Mouse (Mus musculus): ENCODE results near the gene Naglu. TPM values are rescaled to one million over a fixed set of nuclear protein-coding genes. Genes with fewer than 3 reads are reported as not detected.
"Not testable (repeated sequence)": the region's sequence is repeated elsewhere in the genome, so short reads cannot be mapped to it uniquely, and the experiment has no call there.

The Naglu gene
- total RNA-seq, 1 experiment from 2014 or later, result 54.1 TPM

DNA sequence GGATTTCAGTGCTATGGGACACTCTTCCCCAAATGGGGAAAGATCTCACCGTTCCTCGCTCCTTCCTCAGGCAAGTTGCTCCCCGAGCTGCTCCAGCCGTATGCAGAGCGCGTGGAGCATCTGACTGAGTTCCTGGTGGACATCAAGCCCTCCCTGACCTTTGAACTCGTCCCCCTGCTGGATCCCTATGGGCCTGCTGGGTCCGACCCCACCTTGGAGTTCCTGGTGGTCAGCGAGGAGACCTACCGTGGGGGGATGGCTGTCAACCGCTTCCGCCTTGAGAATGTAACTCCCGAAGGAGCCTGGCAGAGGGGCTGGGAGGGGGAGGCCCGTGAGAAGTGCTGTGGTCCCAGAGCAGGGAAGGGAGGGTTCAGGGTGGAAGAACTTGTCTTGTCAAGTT, 14.4 kb downstream of the Naglu start:
- DNase-seq, result no peak

- DNase-seq, result no peak
Measured at GRCm38 (mm10) chr11:101084811-101085210, 15.0 kb downstream of the Naglu start.

GRCm38 (mm10) chr11:101085617-101086322, 16.0 kb downstream of the Naglu start:
- DNase-seq, result no peak

DNA sequence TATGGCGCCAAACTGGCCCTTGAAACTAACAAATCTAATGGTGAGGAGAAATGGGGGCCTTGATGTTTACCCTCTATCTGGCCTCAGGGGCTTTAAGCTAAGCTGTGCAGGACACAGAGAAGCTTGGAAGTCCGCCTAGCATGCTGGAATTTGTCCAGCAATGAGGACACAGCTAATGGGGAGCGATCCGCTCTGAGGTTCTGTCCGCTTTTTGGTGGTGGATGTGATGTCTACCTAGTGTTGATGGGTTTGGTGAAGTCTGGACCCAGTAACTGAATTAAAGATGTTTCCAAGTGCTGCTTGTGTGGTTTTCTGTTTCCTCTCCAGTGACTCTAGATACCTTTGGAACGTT, 16.5 kb downstream of the Naglu start:
- DNase-seq, result no peak

GRCm38 (mm10) chr11:101086756-101087681, 17.2 kb downstream of the Naglu start, which contains the start of gene Mlx:
Gene Mlx, plus strand, starts transcription at chr11:101087277.
- peak; percentile 88 for DNase-seq

GRCm38 (mm10) chr11:101087682-101088055, 17.9 kb downstream of the Naglu start:
- no peak for DNase-seq

- DNase-seq, result no peak
Measured at GRCm38 (mm10) chr11:101089931-101090330, 20.1 kb downstream of the Naglu start.

DNA sequence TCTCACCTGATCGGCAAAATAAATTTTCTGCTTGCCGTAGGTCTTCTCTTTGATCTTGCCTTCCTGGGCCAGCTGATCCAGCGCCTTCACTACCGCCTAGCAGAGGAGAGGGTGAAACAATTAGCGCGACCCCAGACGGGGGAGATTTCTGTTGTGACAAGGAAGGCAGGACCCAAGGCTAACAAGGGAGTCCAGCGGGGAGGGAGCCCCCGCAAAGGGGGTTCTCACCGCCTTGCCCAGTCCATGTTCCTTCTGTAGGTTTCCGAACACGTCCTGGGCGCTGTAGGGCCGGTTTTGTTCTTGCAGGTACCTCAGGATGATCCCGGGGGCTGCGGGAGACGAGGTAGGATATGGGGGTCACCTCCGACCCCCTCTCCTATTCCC, 25.1 kb downstream of the Naglu start:
- no peak for DNase-seq

DNA sequence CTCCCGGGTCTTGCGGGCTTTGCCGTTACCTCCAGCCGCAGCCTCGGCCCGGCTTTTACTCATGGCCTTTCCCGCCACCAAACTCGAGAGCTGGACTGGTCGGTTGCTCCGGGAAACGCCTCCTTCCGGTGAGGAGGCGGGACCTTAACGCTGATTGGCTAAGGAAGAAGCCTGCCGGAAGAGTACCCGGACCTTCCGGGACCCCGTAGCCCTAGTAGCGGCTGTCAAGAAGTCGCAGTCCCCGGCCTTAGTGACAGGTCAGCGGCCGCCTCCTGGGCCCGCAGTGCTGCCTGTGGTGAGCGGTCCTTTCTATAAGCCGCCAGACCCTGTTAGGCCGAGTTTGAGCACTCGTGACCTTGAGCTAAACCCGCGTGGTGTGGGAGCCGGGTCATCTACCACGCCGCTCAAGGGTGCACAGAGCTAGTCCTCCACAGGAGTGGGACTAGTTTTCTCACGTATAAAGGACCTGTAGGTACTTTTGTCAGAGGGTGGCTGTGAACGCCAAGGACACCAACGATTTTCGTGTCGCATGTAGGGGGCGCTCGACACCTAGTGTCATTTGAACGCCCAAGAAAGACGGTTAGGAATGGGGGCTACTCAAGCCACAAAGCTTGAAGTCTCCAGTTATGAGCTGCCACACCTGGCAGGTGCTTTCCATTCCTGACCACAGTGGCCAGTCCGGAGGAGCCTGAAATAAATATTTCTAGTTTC, 25.7 kb downstream of the Naglu start, which contains the start of gene Psmc3ip:
Gene Psmc3ip, minus strand, starts transcription at position 123 of the 711 bp plus-strand sequence.
- peak; percentile 91 for DNase-seq

GRCm38 (mm10) chr11:101098231-101098630, 28.4 kb downstream of the Naglu start:
- no peak for DNase-seq

GRCm38 (mm10) chr11:101103011-101103410, 33.2 kb downstream of the Naglu start:
- no peak for DNase-seq

DNA sequence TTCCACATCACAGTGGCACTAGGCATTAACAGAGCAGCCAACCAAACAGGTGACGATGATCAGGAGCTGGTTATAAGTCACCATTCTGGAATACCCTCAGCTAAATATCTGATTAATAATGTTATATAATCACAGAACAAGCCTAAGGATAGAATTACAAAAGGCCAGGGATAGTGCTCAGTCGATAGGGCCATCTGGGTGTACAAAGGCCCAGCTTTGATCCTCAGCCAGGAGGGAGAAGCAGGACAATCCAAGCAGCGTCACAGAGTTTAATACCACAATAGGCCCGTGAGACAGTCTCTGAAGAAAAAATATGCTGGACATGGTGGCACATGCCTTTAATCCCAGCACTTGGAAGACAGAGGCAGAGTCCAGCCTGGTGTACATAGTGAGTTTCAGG, 39.5 kb downstream of the Naglu start:
- DNase-seq, result no peak

DNA sequence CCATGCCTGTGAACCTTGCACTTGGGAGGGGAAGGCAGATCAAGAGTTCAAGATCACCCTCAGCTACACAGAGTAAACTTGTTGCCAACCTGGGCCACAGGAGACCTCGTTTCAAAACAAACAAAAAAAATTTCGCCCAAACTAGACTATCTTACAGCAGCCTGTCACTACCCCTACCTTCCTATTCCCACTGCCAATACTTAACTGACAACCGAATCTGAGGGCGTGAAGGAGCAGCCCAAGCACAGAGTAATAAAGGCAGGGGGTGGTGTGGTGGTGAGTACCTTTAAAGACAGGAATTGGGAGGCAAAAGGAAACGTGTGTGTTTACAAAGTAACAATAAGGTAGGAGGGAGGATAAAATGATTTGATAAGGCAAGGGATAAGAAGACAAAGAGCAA, 40.9 kb downstream of the Naglu start:
- DNase-seq, result no peak

DNA sequence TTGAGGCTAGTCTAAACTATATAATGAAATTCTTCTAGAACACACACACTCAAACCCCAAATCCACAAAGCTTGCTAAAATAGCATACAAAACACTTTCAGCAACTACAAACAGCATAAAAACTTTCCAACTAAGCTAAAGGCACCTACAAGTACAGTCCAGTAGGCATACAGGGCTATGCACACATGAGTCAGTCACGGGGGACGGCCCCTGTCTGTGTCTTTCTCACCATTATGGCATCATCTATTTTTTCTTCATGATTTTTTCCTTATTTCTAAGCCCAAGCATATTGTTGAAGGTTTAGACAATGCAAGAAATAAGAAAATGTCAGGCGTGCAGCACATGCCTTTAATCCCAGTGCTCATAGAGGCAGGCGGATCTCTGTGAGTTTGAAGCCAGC, 41.4 kb downstream of the Naglu start:
- DNase-seq, result no peak

DNA sequence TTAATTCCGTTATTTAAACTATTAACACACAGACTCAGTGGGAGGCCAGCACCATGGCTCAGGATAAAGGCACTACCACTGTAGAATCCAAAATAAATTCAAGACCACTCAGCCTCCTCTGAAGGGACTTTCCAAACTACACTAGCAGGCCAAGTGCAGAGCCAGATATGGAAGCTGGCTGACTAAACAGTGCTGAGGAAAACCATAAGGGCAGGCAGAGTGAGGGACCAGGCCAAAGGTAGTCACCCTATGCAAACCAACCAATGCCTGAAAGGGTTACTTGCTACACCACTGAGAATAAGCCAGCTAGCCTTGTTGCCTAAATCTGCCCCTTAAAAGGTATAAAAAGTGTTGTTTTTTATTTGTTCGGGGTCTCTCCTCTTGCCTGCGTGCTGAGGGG, 42.4 kb downstream of the Naglu start:
- DNase-seq, result no peak

GRCm38 (mm10) chr11:101115564-101115963, 45.8 kb downstream of the Naglu start:
- DNase-seq, result no peak

- DNase-seq, result no peak
Measured at GRCm38 (mm10) chr11:101118105-101118504, 48.3 kb downstream of the Naglu start.

DNA sequence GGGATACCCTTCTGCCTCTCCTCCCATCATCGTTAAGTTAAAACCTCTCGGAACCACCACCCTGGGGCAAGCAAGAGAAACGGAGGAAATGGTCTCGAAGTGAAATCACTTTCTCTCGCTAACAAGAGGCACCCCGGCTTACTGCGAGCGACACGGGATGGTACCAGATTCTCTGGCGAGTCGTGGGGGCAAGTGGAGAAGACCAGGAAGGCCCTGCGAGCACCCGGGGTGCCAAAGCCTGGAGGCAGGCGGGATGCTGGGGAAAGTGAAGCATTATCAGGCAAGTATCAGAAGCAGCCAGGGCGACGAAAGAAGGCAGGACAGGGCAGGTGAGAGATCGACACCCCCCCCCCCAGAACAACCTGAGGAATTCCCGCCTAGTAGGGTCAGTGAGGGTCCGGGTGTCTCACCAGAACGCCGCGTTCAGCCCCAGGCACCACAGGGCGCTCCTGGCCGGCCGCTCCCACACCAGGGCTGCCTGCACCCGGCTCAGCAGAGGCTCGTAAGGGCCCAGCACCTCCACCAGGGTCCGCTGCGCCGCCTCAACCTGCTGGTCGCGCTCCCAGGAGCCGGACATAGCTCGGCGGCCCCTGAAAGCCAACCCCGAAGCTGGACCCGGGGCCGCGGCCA, 49.4 kb downstream of the Naglu start:
- no peak for DNase-seq

DNA sequence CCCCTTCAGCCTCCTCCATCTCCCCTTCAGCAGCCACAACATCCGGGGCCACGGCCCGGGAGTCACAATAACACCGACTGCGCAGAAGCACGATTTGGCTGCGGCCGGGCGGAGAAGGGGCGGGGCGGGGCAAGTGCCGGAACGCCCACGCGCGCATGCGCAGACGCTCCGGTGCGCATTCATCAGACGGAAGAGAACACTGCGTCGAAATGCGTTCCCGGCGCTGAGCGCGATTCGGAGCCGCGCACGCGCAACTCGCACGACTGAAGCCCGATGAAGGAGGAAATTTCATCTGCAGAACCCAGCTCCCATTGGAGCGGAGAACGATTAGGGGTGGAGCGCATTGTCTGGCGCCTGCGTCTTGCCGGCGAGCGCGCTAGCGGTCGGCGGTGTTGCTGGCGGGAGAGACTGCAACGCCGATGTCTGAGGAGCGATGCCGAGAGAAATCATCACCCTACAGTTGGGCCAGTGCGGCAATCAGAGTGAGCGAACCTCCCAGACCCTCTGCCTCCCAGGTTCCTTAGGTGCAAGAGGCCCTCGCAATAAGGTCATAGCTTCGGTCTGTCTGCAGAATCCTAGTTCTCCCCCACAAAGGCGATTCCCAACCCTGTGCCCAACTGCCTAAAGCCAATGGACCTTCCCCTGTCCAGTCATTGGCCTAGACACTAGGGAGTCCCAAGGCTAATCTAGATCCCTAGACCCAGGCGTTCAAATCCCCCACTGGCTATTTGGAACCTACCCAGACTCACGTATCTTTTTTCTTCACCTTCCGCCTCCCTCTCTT, 50.1 kb downstream of the Naglu start, which contains the start of the genes Retreg3 and Tubg1:
Gene Retreg3, minus strand, starts transcription at position 133 of the 784 bp plus-strand sequence.
Gene Tubg1, plus strand, starts transcription at position 178 of the 784 bp plus-strand sequence.
- DNase-seq, result peak; percentile 99

DNA sequence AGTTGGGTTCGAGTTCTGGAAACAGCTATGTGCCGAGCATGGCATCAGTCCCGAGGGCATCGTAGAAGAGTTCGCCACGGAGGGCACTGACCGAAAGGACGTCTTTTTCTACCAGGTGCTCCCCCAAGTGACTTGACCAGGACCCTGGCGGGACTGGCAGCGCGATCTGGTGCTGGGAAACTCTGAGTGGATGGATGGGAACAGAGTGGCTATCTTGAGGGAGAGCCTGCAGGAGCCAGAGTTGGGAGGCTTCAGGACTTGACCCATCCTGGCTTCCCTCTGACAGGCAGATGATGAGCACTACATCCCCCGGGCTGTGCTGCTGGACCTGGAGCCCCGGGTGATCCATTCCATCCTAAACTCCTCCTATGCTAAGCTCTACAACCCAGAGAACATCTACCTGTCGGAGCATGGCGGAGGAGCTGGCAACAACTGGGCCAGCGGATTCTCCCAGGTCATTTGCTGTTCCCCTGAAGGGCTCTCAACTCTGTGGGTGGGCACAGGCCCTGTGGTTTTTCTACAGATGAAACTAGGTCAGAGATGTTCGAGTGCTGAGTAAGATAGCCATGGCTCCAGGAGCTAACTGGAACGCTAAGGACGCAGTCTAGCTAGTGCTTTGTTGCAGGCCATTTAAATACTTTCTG, 50.9 kb downstream of the Naglu start:
- DNase-seq, result no peak

- DNase-seq, result not testable (repeated sequence)
Measured at GRCm38 (mm10) chr11:101124494-101124893, 54.7 kb downstream of the Naglu start.

Measured in adrenal gland, postnatal 25 days (tissue).